Mouse (Mus musculus): Measurements from ENCODE around the gene Oat.

GRCm38 (mm10) chr7:132576891-132577290 lies 693 bp upstream of the Oat start:
- TF ChIP-seq CTCF (IDR thresholded peaks at IDR 0.05) (no peak), POLR2A (IDR thresholded peaks at IDR 0.05; ENCODE audit: insufficient read depth, low read depth, low read length) (no peak)

Measured in heart, adult 2 months (tissue).